Mouse (Mus musculus) forebrain, embryonic 14.5 days (tissue): ENCODE data around the gene Sox6. TPM values are rescaled to one million over a fixed set of nuclear protein-coding genes. Genes with fewer than 3 reads are reported as not detected.

ENCODE experiments used
- ATAC-seq: fragments of 200-750 bp; cut with Nextera tagmentation; 2 replicates; pipeline ENCODE4 v1.8.0; 2017; ENCODE audit warnings: mild to moderate bottlenecking, moderate library complexity
- DNase-seq: peaks from one replicate; pipeline ENCODE4 v3.0.0-alpha.2; 2015; ENCODE audit warnings: low spot score
- H3K27ac ChIP-seq: fragments of 300-500 bp; sonication (generic); 2 replicates; pipeline ENCODE4 v1.5.1; 2014; ENCODE audit warnings: low read depth, mild to moderate bottlenecking, control low read depth, low read length, moderate library complexity
- H3K27me3 ChIP-seq: fragments of 300-500 bp; sonication (generic); replicated peaks from 2 replicates; pipeline ENCODE4 v1.6.1; 2014; ENCODE audit warnings: low read length, control low read depth, mixed read lengths; ENCODE audit not compliant: control insufficient read depth, insufficient read depth
- H3K36me3 ChIP-seq: fragments of 300-500 bp; sonication (generic); 2 replicates; pipeline ENCODE4 v1.6.1; 2014; ENCODE audit warnings: low read length, control low read depth; ENCODE audit not compliant: control insufficient read depth, insufficient read depth
- H3K4me1 ChIP-seq: fragments of 300-500 bp; sonication (generic); 2 replicates; pipeline ENCODE4 v1.6.1; 2014; ENCODE audit warnings: antibody characterized with exemption, low read length, control low read depth; ENCODE audit not compliant: control insufficient read depth, insufficient read depth
- H3K4me2 ChIP-seq: fragments of 300-500 bp; sonication (generic); 2 replicates; pipeline ENCODE4 v1.6.1; 2014; ENCODE audit warnings: mild to moderate bottlenecking, control low read depth, low read length
- H3K4me3 ChIP-seq: fragments of 300-500 bp; sonication (generic); 2 replicates; pipeline ENCODE4 v1.5.1; 2014; ENCODE audit warnings: low read depth, low read length, control low read depth
- H3K9ac ChIP-seq: fragments of 300-500 bp; sonication (generic); 2 replicates; pipeline ENCODE4 v1.6.1; 2014; ENCODE audit warnings: mild to moderate bottlenecking, low read length, control low read depth, moderate library complexity
- H3K9me3 ChIP-seq: fragments of 300-500 bp; sonication (generic); replicated peaks from 2 replicates; pipeline ENCODE4 v1.6.1; 2016; ENCODE audit warnings: low read length, control low read depth, mixed read lengths; ENCODE audit not compliant: control insufficient read depth
- WGBS: fragments of 180-500 bp; shearing (Covaris S2); extraction: QIAGEN DNeasy Blood & Tissue Kit; methylation state at CpG from one replicate; pipeline ENCODE4 v1.1.7; 2014; 5-methylcytosine and 5-hydroxymethylcytosine counted together
- polyA plus RNA-seq: library from polyadenylated mRNA; unstranded; fragments of >200 nt; fragmentation: Nextera tagmentation; extraction: Ambion mirVana; gene quantifications from 2 replicates; pipeline ENCODE4 v1.2.1, GENCODE M21; 2014

Sox6 gene
- polyA plus RNA-seq, 1 experiment from 2014 or later = 78.4 TPM

DNA sequence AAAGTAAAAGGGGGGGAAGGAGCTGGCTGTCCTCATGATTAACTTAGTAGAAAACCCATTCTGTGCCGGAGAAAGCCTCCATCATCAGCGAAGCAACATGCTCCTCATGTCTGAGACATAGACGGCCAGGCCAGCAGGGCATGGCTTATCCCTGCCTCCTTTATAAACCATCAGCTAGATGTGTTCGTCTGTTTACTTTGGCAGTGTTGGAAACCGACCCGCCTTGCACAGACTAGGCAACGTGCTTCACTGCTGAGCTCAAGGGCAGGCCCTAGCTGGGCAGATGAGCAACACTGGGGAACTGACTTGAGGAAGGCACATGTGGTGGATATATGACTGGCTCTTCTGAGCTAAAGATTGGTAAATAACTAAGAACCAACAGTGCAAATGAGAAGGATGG lies 538.4 kb downstream of the Sox6 start:
- no peak overlapping the region for H3K27ac ChIP-seq
- no peak overlapping the region for H3K4me2 ChIP-seq
- 74% methylated on average over 7 of the region's 7 CpGs for WGBS
- H3K9ac ChIP-seq = no peak overlapping the region
- ATAC-seq = no peak
- H3K27me3 ChIP-seq = no peaks in the 10 kb centered on the region
- DNase-seq = no peak
- no peaks in the 10 kb centered on the region for H3K4me1 ChIP-seq
- H3K4me3 ChIP-seq = no peak overlapping the region
- H3K9me3 ChIP-seq = no peaks in the 10 kb centered on the region
- H3K36me3 ChIP-seq = no peaks in the 10 kb centered on the region

DNA sequence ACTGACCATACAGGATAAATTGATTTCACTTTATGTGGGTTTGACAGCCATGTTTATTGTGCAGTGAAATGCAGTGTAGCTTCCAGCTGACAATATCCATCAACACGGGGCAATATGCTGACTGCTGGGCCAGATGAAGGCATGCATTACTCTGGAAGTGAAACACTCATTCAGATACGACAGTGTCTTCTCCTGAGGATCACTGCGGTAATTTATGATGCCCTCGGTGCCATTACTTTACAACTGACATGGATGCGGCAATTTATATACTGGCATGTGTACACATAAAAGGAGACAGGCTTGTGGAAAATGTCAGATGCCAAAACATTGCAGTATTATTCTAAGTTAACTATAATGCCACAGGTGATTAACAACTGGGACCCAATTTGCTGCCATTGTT lies 546.9 kb downstream of the Sox6 start:
- Histone ChIP-seq H3K27ac (no peak overlapping the region), H3K4me1 (no peaks in the 10 kb centered on the region), H3K4me3 (no peak overlapping the region), H3K27me3 (no peaks in the 10 kb centered on the region), H3K9me3 (no peaks in the 10 kb centered on the region), H3K9ac (no peak overlapping the region), H3K36me3 (peaks cover 5% of the 10 kb centered on the region; the same call in 1 of the 2 replicates), H3K4me2 (no peak overlapping the region)
- WGBS = 79% methylated on average over 5 of the region's 5 CpGs
- DNase-seq (no peak), ATAC-seq (no peak)

DNA sequence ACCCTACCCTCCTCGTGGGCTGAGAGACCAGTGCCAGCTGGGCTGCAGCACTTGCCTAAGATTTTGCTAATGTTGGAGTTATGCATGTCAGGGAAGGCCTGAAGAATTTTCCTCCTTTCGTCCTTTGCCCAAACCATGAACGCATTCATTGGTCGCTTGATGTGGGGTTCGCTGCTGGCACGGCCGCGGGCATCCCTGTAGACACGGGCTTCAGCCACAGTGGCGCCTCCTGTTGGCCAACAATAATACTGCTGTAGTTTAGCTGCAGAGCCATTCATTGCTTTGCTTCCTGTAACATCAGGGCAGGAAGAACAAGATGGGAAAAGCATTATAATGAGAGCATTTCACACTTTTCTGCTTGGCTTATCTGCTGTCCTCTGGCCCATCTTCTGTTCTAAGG lies 549.0 kb downstream of the Sox6 start:
- WGBS = 62% methylated on average over 10 of the region's 10 CpGs
- no peaks in the 10 kb centered on the region for H3K4me1 ChIP-seq
- no peaks in the 10 kb centered on the region for H3K27me3 ChIP-seq
- no peak for DNase-seq
- H3K4me2 ChIP-seq = no peak overlapping the region
- no peaks in the 10 kb centered on the region for H3K9me3 ChIP-seq
- no peak overlapping the region for H3K4me3 ChIP-seq
- H3K36me3 ChIP-seq = peaks cover 16% of the 10 kb centered on the region; the same call in 1 of the 2 replicates
- ATAC-seq = no peak
- no peak overlapping the region for H3K9ac ChIP-seq
- no peak overlapping the region for H3K27ac ChIP-seq

DNA sequence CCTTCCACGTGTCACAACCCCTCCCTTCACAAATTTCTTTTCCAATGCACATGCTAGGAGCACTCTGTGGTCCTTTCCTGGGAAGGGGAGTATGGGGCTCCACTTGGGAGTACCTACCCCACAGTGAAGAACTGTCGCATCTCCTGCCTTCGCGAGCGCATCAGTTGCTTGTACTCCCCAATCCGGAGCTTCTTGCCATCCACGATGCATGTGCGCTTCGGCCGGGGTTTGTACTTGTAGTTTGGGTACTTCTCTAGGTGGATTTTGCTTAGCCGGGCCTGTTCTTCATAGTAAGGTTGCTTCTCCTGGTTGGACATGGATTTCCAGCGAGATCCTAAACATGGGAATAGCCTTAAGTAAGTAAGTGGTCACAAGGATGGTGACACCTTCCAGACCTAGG lies 552.2 kb downstream of the Sox6 start:
- H3K4me1 ChIP-seq = no peaks in the 10 kb centered on the region
- H3K9ac ChIP-seq = no peak overlapping the region
- ATAC-seq = no peak
- DNase-seq = no peak
- H3K36me3 ChIP-seq = peaks cover 18% of the 10 kb centered on the region; the same call in 1 of the 2 replicates
- H3K27me3 ChIP-seq = no peaks in the 10 kb centered on the region
- 93% methylated on average over 12 of the region's 12 CpGs for WGBS
- no peak overlapping the region for H3K4me3 ChIP-seq
- H3K27ac ChIP-seq = no peak overlapping the region
- no peak overlapping the region for H3K4me2 ChIP-seq
- no peaks in the 10 kb centered on the region for H3K9me3 ChIP-seq

DNA sequence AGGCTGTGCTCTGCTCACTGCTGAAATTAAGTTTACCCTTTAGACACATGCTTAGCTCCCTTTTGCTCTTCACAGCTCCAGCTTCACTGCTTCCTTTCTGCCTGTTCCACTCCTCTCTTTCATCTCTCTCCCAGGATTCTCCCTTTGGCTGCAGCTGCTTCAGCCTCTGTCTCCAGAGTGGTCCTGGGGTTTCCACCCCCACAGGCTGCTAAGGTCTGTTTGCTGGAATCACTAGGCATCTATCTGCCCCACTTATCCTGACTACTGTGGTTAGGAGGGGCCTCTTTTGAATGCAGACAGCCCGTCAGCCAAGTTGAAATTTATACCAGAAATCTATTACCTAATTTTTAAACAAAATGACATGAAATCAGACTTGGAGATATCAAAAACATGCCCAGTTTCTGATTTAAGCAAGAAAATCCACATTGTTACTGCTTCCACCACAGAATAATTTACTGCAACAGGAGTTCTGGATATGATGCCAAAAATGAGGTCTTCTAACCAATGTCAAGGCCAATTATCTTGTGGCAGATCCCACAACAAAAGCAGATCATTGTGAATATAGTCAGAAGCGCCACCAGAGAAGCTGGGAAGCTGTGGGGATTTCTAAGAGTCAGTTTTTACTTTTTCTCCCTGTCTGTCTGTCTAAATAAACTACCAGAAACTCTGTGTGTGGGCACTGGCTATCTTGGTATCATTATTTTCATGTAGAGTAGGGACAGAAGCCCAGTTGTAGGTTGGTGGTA lies 552.8 kb downstream of the Sox6 start:
- DNase-seq = no peak
- no peaks in the 10 kb centered on the region for H3K4me1 ChIP-seq
- ATAC-seq = no peak
- H3K27ac ChIP-seq = no peak overlapping the region
- 78% methylated on average over 2 of the region's 2 CpGs for WGBS
- H3K4me2 ChIP-seq = no peak overlapping the region
- H3K4me3 ChIP-seq = no peak overlapping the region
- no peak overlapping the region for H3K9ac ChIP-seq
- H3K36me3 ChIP-seq = peaks cover 18% of the 10 kb centered on the region; the same call in 1 of the 2 replicates
- H3K9me3 ChIP-seq = no peaks in the 10 kb centered on the region
- H3K27me3 ChIP-seq = no peaks in the 10 kb centered on the region

DNA sequence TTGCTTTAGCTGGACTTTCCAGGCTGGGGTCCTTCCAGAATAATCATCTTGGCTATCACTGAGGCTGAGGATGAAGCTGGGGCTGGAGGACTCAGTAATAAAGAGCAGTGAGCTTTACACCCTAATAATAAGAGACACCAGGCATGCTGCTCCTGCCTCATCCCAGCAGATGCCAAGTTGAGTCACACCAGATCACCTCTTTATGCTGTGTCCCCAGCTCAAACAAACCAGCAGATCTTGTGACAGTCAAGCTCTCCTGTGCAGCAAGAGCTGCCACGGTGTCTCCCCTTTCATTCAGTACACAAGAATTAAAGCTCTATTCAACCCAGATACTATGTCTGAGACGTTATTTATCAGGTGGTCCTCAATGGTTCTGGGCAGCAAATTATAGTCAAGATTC lies 560.8 kb downstream of the Sox6 start:
- H3K4me3 ChIP-seq = no peak overlapping the region
- ATAC-seq (no peak), DNase-seq (no peak)
- WGBS = 56% methylated on average over 2 of the region's 2 CpGs
- H3K4me2 ChIP-seq = no peak overlapping the region
- no peaks in the 10 kb centered on the region for H3K9me3 ChIP-seq
- no peak overlapping the region for H3K27ac ChIP-seq
- H3K27me3 ChIP-seq = no peaks in the 10 kb centered on the region
- H3K36me3 ChIP-seq = peaks cover 16% of the 10 kb centered on the region
- H3K9ac ChIP-seq = no peak overlapping the region
- H3K4me1 ChIP-seq = no peaks in the 10 kb centered on the region

DNA sequence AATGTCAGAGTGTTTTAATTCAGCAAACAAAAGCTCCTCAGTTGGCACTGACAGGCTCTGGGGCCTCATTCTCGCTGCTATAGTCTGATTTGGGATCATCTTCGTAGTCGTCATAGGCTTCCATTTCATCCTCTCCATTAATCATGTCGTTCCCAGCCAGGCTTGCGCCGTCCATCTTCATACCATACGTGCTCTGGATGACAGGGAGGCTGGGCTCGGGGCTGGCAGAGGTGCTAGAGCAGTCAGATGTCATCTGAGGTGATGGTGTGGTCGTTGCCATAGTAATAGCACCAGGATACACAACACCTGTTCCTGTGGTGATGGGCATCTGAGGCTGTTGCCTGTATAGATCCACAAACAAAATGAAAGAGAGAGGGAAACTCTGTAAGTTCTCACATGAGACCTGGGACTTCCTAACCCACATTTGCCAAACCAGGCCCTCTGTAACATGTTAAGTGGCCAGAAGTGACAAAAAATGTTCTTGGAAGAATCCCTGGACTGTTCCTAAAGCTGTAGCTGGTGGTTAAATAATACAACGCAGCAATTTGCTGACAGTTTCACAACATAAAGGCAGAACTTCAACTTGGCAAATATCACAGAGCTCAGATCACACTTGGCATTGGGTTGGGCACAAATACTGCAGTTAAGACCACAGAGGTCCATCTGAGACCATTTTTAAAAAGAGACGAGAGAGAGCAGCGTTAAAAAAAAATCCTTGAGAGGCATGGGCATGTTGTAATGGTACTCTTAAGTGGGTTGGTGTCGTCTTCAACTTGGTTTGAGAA lies 561.5 kb downstream of the Sox6 start:
- Histone ChIP-seq H3K36me3 (peaks cover 13% of the 10 kb centered on the region), H3K4me1 (no peaks in the 10 kb centered on the region), H3K4me3 (no peak overlapping the region), H3K27ac (no peak overlapping the region), H3K27me3 (no peaks in the 10 kb centered on the region), H3K9ac (no peak overlapping the region), H3K9me3 (no peaks in the 10 kb centered on the region), H3K4me2 (no peak overlapping the region)
- WGBS = 75% methylated on average over 13 of the region's 13 CpGs
- no peak for ATAC-seq
- DNase-seq = no peak

DNA sequence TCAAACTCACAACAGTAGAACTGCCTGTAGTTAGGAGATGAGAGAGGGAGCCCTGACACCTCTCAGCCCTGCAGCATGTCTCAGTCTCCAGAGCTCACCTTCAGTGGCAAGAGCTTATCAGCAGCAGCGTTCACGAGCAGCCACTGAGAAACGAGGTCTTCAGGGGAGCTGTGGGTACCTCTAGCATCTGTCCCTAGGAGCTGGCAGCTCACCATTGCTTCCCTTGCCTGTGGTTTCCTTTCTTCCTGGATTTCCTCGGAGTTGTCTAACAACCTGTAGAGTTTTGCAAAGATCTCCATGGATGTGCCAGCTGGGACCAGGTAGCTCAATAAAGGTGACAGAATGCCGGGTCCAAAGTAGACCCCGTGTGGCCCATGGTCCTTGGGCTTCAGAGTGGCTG lies 563.4 kb downstream of the Sox6 start:
- ATAC-seq (no peak), DNase-seq (no peak)
- Histone ChIP-seq H3K4me2 (no peak overlapping the region), H3K9me3 (no peaks in the 10 kb centered on the region), H3K4me3 (no peak overlapping the region), H3K27me3 (no peaks in the 10 kb centered on the region), H3K27ac (no peak overlapping the region), H3K4me1 (no peaks in the 10 kb centered on the region), H3K9ac (no peak overlapping the region), H3K36me3 (peaks cover 13% of the 10 kb centered on the region)
- 90% methylated on average over 6 of the region's 6 CpGs for WGBS

DNA sequence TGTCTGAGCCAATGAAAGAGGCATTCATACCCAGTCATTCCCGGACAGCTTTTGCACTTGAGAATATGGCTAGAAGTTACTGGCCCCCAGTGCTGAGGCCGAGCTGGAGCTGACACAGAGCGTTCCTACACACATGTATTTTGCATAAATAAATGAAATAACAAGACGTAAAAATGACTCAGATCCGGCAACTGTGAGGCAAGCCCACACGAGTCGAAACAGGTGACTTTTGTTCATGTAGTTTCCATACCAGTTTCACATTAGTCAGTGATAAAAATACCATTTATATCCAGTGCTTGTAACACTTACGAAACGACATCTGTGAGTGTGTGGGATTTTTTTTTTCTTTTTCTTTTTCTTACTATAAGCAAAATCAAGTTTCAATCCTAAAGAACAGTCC lies 564.5 kb downstream of the Sox6 start:
- H3K4me1 ChIP-seq = no peaks in the 10 kb centered on the region
- ATAC-seq (no peak), DNase-seq (no peak)
- no peak overlapping the region for H3K4me2 ChIP-seq
- H3K27ac ChIP-seq = no peak overlapping the region
- H3K27me3 ChIP-seq = no peaks in the 10 kb centered on the region
- WGBS = 89% methylated on average over 9 of the region's 9 CpGs
- H3K4me3 ChIP-seq = no peak overlapping the region
- H3K9ac ChIP-seq = no peak overlapping the region
- peaks cover 13% of the 10 kb centered on the region for H3K36me3 ChIP-seq
- no peaks in the 10 kb centered on the region for H3K9me3 ChIP-seq
